Mouse (Mus musculus) CD4-positive, CD25-positive, alpha-beta regulatory T cell, adult 2 months (primary cell): ENCODE data around the gene Sh3pxd2a.

Experiments
- DNase-seq: peaks from one replicate; pipeline ENCODE4 v3.0.0-alpha.2; 2012; ENCODE audit warnings: low read depth, low spot score

Gene Sh3pxd2a

GRCm38 (mm10) chr19:47279788-47280532 is 184.2 kb downstream of the Sh3pxd2a start:
- DNase-seq, result no peak

- DNase-seq, result no peak
Measured at GRCm38 (mm10) chr19:47279372-47279771, 184.8 kb downstream of the Sh3pxd2a start.

- no peak for DNase-seq
Measured at GRCm38 (mm10) chr19:47276730-47277129, 187.5 kb downstream of the Sh3pxd2a start.

GRCm38 (mm10) chr19:47270520-47270919 is 193.7 kb downstream of the Sh3pxd2a start:
- DNase-seq, result no peak

GRCm38 (mm10) chr19:47269729-47270128 is 194.5 kb downstream of the Sh3pxd2a start:
- no peak for DNase-seq

- DNase-seq, result no peak
Measured at GRCm38 (mm10) chr19:47267066-47267465, 197.1 kb downstream of the Sh3pxd2a start.

- no peak for DNase-seq
Measured at GRCm38 (mm10) chr19:47266070-47266801, 198.0 kb downstream of the Sh3pxd2a start.

GRCm38 (mm10) chr19:47264322-47265092 is 199.7 kb downstream of the Sh3pxd2a start:
- peak; percentile 47 for DNase-seq

- DNase-seq, result no peak
Measured at GRCm38 (mm10) chr19:47263621-47264020, 200.6 kb downstream of the Sh3pxd2a start.

- DNase-seq, result no peak
Measured at GRCm38 (mm10) chr19:47261196-47261595, 203.0 kb downstream of the Sh3pxd2a start.

GRCm38 (mm10) chr19:47259581-47259980 is 204.6 kb downstream of the Sh3pxd2a start:
- peak; percentile 54 for DNase-seq

GRCm38 (mm10) chr19:47255919-47256318 is 208.3 kb downstream of the Sh3pxd2a start:
- no peak for DNase-seq

- DNase-seq, result no peak
Measured at GRCm38 (mm10) chr19:47255036-47255435, 209.2 kb downstream of the Sh3pxd2a start.

- DNase-seq, result no peak
Measured at GRCm38 (mm10) chr19:47253053-47253628, 211.1 kb downstream of the Sh3pxd2a start.

- DNase-seq, result no peak
Measured at GRCm38 (mm10) chr19:47250931-47251330, 213.3 kb downstream of the Sh3pxd2a start.

- no peak for DNase-seq
Measured at GRCm38 (mm10) chr19:47248906-47249568, 215.2 kb downstream of the Sh3pxd2a start.

GRCm38 (mm10) chr19:47248296-47248695 is 215.9 kb downstream of the Sh3pxd2a start:
- DNase-seq, result no peak

- DNase-seq, result no peak
Measured at GRCm38 (mm10) chr19:47247791-47248190, 216.4 kb downstream of the Sh3pxd2a start.

- DNase-seq, result no peak
Measured at GRCm38 (mm10) chr19:47245512-47245911, 218.7 kb downstream of the Sh3pxd2a start.

- DNase-seq, result no peak
Measured at GRCm38 (mm10) chr19:47242227-47242626, 222.0 kb downstream of the Sh3pxd2a start.

- DNase-seq, result no peak
Measured at GRCm38 (mm10) chr19:47240957-47241356, 223.2 kb downstream of the Sh3pxd2a start.
